Mouse (Mus musculus): ENCODE measurements around the gene Msh3.

DNA sequence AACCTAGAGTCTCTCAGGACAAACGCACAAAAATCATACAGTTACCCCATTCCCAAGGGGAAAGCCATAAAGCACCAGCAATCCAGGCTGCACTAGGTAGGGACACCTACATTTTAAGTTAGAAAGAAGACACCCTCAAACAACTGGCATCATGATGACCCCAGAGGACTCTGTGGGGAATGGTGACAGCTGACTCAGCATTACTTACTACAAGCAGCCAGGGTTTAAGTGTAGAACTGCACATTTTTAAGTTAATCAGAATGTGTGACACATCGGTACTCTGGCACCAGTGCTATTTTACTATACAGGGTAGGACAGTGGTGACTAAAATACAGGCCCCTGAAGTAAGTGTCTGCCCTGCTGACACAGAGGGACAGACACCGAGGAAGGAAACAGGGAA lies 24.2 kb downstream of the Msh3 start:
- TF ChIP-seq CTCF (IDR thresholded peaks at IDR 0.05; ENCODE audit: control insufficient read depth, insufficient read depth, low read length) (no peak), POLR2A (IDR thresholded peaks at IDR 0.05; ENCODE audit: borderline replicate concordance, control insufficient read depth, low read depth, low read length) (no peak)

All from bone marrow, adult 2 months (tissue).